In the genomic region with DNA sequence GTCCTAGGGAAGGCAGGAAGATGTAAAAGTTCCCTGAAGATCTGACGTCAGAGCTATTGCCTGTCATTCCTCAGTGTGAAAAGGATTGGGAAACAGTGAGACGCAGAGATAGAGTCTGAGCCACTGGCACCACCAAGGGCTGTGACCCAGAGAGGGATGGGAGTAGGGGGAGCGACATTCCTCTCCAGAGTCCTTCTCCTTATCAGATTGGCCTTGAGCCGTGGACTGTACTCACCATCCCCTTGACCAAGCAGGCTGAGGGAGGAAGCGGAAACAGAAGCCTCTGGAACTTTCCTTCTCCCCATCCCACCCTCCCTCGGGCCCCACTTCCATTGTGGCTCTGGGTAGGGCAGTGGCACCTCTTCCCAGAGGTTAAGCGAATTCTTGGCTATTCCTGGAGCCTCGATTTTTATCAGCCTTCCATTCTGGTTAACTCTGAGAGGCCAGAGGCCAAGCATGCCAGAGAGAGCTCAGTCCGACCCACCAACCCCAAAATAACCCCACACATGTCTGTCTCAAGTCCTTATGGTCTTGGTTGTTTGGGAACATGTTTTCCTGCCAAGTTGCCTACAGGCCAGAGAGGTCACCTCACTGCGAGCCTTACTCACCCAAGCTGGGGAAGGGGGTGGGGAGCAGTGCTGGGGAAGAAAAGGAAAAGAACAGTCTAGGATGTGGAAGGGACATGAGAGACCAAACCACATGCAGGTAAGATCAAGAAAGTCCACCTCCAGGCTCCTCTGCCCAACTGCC, we compare ENCODE assay signal across 10 mouse cellular contexts. TPM values are rescaled to one million over a fixed set of nuclear protein-coding genes. Genes with fewer than 3 reads are reported as not detected.
DNase-seq lines count a peak whose midpoint lies in the region; ATAC-seq lines count a peak whose summit lies in the region.
"Had no signal": no experiment of that assay in that cellular context is flagged by ENCODE, and none has a peak within 500 bp of the region (broad histone marks: within the 10 kb centered on the region; RNA-seq: fewer than 3 reads in every experiment).

No protein-coding gene starts in this region.

- ATAC-seq in lung, embryonic 15.5 days (ENCODE audit: borderline replicate concordance, extremely low read depth, low FRiP score, low TSS enrichment), result peak; percentile 85

- WGBS in heart, embryonic 10.5 days, result 19% methylated on average over 10 of the region's 10 CpGs
- 22% methylated on average over 10 of the region's 10 CpGs for WGBS in lung, embryonic 15.5 days
- 71% methylated on average over 10 of the region's 10 CpGs for WGBS in hindbrain, embryonic 10.5 days

- H3K27ac ChIP-seq in brown adipose tissue, adult 24 weeks (replicated peaks; ENCODE audit: low read depth, low read length), result peak overlapping the region; percentile 73
- peak overlapping the region; percentile 87 for H3K27ac ChIP-seq in heart, embryonic 10.5 days
- peak overlapping the region; percentile 73 for H3K27ac ChIP-seq in lung, embryonic 15.5 days
- H3K27ac ChIP-seq in hindbrain, embryonic 10.5 days, result no peak overlapping the region
- H3K27ac ChIP-seq: hindbrain, embryonic 15.5 days had no signal

- H3K9ac ChIP-seq in lung, embryonic 15.5 days, result no peak overlapping the region
- H3K9ac ChIP-seq: hindbrain, embryonic 15.5 days had no signal

- DNase-seq in heart, embryonic 10.5 days (ENCODE audit: low spot score), result no peak
- peak; percentile 82 for DNase-seq in kidney, adult 9 months
- DNase-seq in hindbrain, embryonic 10.5 days (ENCODE audit: low spot score), result no peak
- no peak for DNase-seq in spleen, adult 12 weeks (ENCODE audit: low spot score)
- no peak for DNase-seq in thymus, adult 18-20 months
- DNase-seq: cerebellum, postnatal 14 days; midbrain, embryonic 14.5 days had no signal

- H3K27me3 ChIP-seq in heart, embryonic 10.5 days (ENCODE audit: insufficient read depth, poor library complexity, severe bottlenecking), result no peaks in the 10 kb centered on the region
- no peaks in the 10 kb centered on the region for H3K27me3 ChIP-seq in lung, embryonic 15.5 days
- H3K27me3 ChIP-seq in hindbrain, embryonic 10.5 days (ENCODE audit: insufficient read depth, poor library complexity, severe bottlenecking), result no peaks in the 10 kb centered on the region
- H3K27me3 ChIP-seq: hindbrain, embryonic 15.5 days had no signal

- H3K36me3 ChIP-seq in heart, embryonic 10.5 days, result peaks cover 23% of the 10 kb centered on the region; the same call in 1 of the 2 replicates
- H3K36me3 ChIP-seq in lung, embryonic 15.5 days, result no peaks in the 10 kb centered on the region
- H3K36me3 ChIP-seq in hindbrain, embryonic 10.5 days, result 0 out of 2 replicates have a peak, but pooled peaks cover 4% of the 10 kb centered on the region
- H3K36me3 ChIP-seq: hindbrain, embryonic 15.5 days had no signal

- no peak overlapping the region for H3K4me2 ChIP-seq in lung, embryonic 15.5 days
- H3K4me2 ChIP-seq: hindbrain, embryonic 15.5 days had no signal

- no peaks in the 10 kb centered on the region for H3K9me3 ChIP-seq in heart, embryonic 10.5 days
- H3K9me3 ChIP-seq in lung, embryonic 15.5 days, result no peaks in the 10 kb centered on the region
- no peaks in the 10 kb centered on the region for H3K9me3 ChIP-seq in hindbrain, embryonic 10.5 days
- H3K9me3 ChIP-seq: hindbrain, embryonic 15.5 days had no signal

- no peak overlapping the region for H3K4me3 ChIP-seq in brown adipose tissue, adult 24 weeks (ENCODE audit: insufficient read depth, low read depth, low read length)
- H3K4me3 ChIP-seq in heart, embryonic 10.5 days, result peak overlapping the region; percentile 22; the same call in 1 of the 2 replicates
- H3K4me3 ChIP-seq in lung, embryonic 15.5 days, result no peak overlapping the region
- H3K4me3 ChIP-seq in hindbrain, embryonic 10.5 days, result no peak overlapping the region
- H3K4me3 ChIP-seq: hindbrain, embryonic 15.5 days had no signal

- H3K4me1 ChIP-seq in brown adipose tissue, adult 24 weeks (ENCODE audit: control insufficient read depth, insufficient read depth, insufficient read length, low read length), result peaks cover 23% of the 10 kb centered on the region
- peaks cover 81% of the 10 kb centered on the region for H3K4me1 ChIP-seq in heart, embryonic 10.5 days
- H3K4me1 ChIP-seq in lung, embryonic 15.5 days, result peaks cover 45% of the 10 kb centered on the region
- peaks cover 77% of the 10 kb centered on the region for H3K4me1 ChIP-seq in hindbrain, embryonic 10.5 days (replicated peaks)

RNA-seq across cellular contexts. Expression of a gene that starts 19.0 kb away (rescaled TPM):
- polyA plus RNA-seq in brown adipose tissue, adult 24 weeks (2012; ENCODE audit: insufficient read depth, insufficient read length, missing spikeins), result 7.5 and 8.8 TPM in 2 replicates
- polyA plus RNA-seq in heart, embryonic 10.5 days (2016; fragmentation: Nextera tagmentation; extraction: Ambion mirVana), result 111 and 177 TPM in 2 replicates
- polyA plus RNA-seq in lung, embryonic 15.5 days (2015; fragmentation: Nextera tagmentation; extraction: Ambion mirVana), result 128 and 130 TPM in 2 replicates
- polyA plus RNA-seq in hindbrain, embryonic 10.5 days (2016; fragmentation: Nextera tagmentation; extraction: Ambion mirVana), result 65.7 and 67.8 TPM in 2 replicates
